Mouse (Mus musculus): ENCODE data around the gene Thoc5. TPM values are rescaled to one million over a fixed set of nuclear protein-coding genes. Genes with fewer than 3 reads are reported as not detected.
A peak's percentile ranks its signal among the peaks of the same experiment; 100 is the strongest.

Gene Thoc5
- polyA plus RNA-seq, 1 experiment = 0.29 TPM

DNA sequence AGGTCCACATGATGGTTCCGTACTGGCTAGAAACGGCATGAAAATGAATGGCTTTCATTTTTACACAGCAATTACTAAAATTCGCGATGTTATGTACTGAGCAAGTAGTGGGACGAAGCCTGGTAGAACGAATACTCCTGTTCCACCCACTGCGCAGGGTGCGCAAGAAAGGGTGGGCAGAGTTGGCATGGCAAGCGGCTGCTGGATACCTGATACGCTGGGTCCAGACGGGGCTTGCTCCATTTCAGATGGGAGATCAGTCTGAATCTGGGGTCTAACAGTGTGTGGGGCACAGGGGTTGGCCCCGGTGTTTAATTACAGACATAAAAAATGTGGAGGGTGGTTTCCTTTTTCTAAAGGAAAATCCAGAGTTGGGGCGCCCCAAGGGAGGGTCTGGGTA is 51.4 kb downstream of the Thoc5 start:
- TF ChIP-seq GATA1 (IDR thresholded peaks at IDR 0.05; ENCODE audit: low read length) (no peak), TAL1 (IDR thresholded peaks at IDR 0.05; ENCODE audit: low read length) (no peak)
- peaks cover 10% of the 10 kb centered on the region for H3K4me1 ChIP-seq (ENCODE audit: control insufficient read depth)
- H3K27me3 ChIP-seq (ENCODE audit: control insufficient read depth) = peaks cover 72% of the 10 kb centered on the region
- no peak overlapping the region for H3K4me3 ChIP-seq (replicated peaks)
- no peaks in the 10 kb centered on the region for H3K36me3 ChIP-seq (ENCODE audit: control insufficient read depth)
- peaks cover 18% of the 10 kb centered on the region; the same call in 1 of the 2 replicates for H3K9me3 ChIP-seq (ENCODE audit: control insufficient read depth, low read length)

DNA sequence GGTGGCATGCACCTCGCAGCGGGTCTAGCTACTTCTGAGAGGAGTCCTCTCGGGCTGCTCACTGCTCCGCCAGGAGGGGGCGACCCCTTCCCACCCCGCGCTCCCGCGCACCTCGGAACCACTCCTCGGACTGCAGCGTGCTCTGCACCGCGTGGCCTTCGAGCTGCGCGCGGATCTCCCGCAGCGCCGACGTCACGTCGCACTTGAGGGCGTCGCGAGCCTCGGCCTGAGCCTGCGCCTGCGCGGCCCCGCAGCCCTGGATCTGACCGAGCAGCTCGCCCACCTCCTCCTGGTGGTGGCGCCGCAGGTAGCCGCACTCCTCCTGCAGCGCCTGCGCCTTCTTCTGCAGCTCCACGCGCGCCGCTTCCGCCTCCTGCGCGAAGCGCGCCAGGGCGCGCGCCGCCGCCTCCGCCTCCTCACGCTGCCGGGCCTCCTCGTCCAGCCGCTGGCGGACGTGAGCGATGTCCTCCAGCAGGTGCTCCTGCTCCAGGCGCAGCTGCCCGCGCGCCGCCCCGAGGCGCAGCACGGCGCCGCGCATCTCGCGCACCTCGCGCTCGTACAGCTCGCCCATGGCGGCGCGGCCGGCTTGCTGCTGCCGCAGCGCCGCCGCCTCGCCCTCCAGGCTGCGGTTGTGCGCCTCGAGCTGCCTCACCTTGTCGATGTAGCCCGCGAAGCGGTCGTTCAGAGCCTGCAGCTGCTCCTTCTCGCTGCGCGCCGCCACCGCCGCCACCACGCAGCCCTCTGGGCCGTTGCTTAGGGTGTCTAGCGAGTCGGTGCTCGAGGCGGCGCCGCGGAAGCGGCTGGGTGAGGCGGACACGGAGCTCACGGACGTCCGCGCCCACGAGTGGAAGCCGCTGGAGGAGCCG is 52.1 kb downstream of the Thoc5 start:
- H3K36me3 ChIP-seq (ENCODE audit: control insufficient read depth) = no peaks in the 10 kb centered on the region
- H3K27me3 ChIP-seq (ENCODE audit: control insufficient read depth) = peaks cover 79% of the 10 kb centered on the region
- TF ChIP-seq TAL1 (IDR thresholded peaks at IDR 0.05; ENCODE audit: low read length) (no peak), GATA1 (IDR thresholded peaks at IDR 0.05; ENCODE audit: low read length) (no peak)
- H3K4me3 ChIP-seq (replicated peaks) = peak overlapping the region; percentile 38
- H3K4me1 ChIP-seq (ENCODE audit: control insufficient read depth) = peaks cover 10% of the 10 kb centered on the region
- peaks cover 18% of the 10 kb centered on the region; the same call in 1 of the 2 replicates for H3K9me3 ChIP-seq (ENCODE audit: control insufficient read depth, low read length)

DNA sequence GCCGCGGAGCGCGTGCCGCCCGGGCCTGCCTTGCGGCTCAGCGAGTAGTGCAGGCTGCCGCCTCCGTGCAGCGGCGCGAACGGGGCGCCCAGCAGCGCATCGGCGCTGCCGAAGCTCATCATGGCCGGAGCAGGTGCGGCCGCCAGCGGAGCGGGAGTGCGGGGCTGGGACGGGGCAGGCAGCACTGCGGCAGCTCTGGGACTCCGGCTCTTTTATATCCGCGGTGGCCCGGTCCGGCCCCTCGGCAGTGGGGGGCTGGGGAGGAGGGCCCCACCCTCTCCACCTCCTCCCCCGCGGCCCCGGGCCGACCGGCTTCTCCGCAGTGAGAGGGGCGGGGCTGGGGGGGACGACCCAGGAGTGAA is 52.7 kb downstream of the Thoc5 start, which contains the start of gene Nefh:
Nefh (minus strand) TSS at position 252 of the 362 bp plus-strand sequence.
- H3K36me3 ChIP-seq (ENCODE audit: control insufficient read depth) = no peaks in the 10 kb centered on the region
- peak within 1 kb of the TSS; percentile 38 for H3K4me3 ChIP-seq (replicated peaks)
- H3K4me1 ChIP-seq (ENCODE audit: control insufficient read depth) = peaks cover 10% of the 10 kb centered on the region
- peaks cover 18% of the 10 kb centered on the region; the same call in 1 of the 2 replicates for H3K9me3 ChIP-seq (ENCODE audit: control insufficient read depth, low read length)
- TF ChIP-seq TAL1 (IDR thresholded peaks at IDR 0.05; ENCODE audit: low read length) (no peak), GATA1 (IDR thresholded peaks at IDR 0.05; ENCODE audit: low read length) (no peak)
- peaks cover 85% of the 10 kb centered on the region for H3K27me3 ChIP-seq (ENCODE audit: control insufficient read depth)

- Histone ChIP-seq H3K4me3 (replicated peaks) (no peak overlapping the region), H3K36me3 (ENCODE audit: control insufficient read depth) (no peaks in the 10 kb centered on the region), H3K4me1 (ENCODE audit: control insufficient read depth) (peaks cover 10% of the 10 kb centered on the region), H3K27me3 (ENCODE audit: control insufficient read depth) (peaks cover 94% of the 10 kb centered on the region), H3K9me3 (ENCODE audit: control insufficient read depth, low read length) (peaks cover 18% of the 10 kb centered on the region; the same call in 1 of the 2 replicates)
- TF ChIP-seq TAL1 (IDR thresholded peaks at IDR 0.05; ENCODE audit: low read length) (no peak), GATA1 (IDR thresholded peaks at IDR 0.05; ENCODE audit: low read length) (no peak)
Observed at GRCm38 (mm10) chr11:4948792-4949191, 53.7 kb downstream of the Thoc5 start.

- Histone ChIP-seq H3K4me1 (ENCODE audit: control insufficient read depth) (peaks cover 13% of the 10 kb centered on the region), H3K27me3 (ENCODE audit: control insufficient read depth) (peaks cover 98% of the 10 kb centered on the region), H3K36me3 (ENCODE audit: control insufficient read depth) (no peaks in the 10 kb centered on the region), H3K9me3 (ENCODE audit: control insufficient read depth, low read length) (peaks cover 18% of the 10 kb centered on the region; the same call in 1 of the 2 replicates), H3K4me3 (replicated peaks) (no peak overlapping the region)
- TF ChIP-seq GATA1 (IDR thresholded peaks at IDR 0.05; ENCODE audit: low read length) = no peak
- no peak for TF ChIP-seq TAL1 (IDR thresholded peaks at IDR 0.05; ENCODE audit: low read length)
Observed at GRCm38 (mm10) chr11:4949256-4950044, 54.3 kb downstream of the Thoc5 start.

GRCm38 (mm10) chr11:4953401-4953800 is 58.3 kb downstream of the Thoc5 start:
- no peaks in the 10 kb centered on the region for H3K36me3 ChIP-seq (ENCODE audit: control insufficient read depth)
- no peak for TF ChIP-seq TAL1 (IDR thresholded peaks at IDR 0.05; ENCODE audit: low read length)
- TF ChIP-seq GATA1 (IDR thresholded peaks at IDR 0.05; ENCODE audit: low read length) = no peak
- no peak overlapping the region for H3K4me3 ChIP-seq (replicated peaks)
- peaks cover 88% of the 10 kb centered on the region for H3K27me3 ChIP-seq (ENCODE audit: control insufficient read depth)
- peaks cover 7% of the 10 kb centered on the region; the same call in 1 of the 2 replicates for H3K9me3 ChIP-seq (ENCODE audit: control insufficient read depth, low read length)
- peaks cover 3% of the 10 kb centered on the region for H3K4me1 ChIP-seq (ENCODE audit: control insufficient read depth)

DNA sequence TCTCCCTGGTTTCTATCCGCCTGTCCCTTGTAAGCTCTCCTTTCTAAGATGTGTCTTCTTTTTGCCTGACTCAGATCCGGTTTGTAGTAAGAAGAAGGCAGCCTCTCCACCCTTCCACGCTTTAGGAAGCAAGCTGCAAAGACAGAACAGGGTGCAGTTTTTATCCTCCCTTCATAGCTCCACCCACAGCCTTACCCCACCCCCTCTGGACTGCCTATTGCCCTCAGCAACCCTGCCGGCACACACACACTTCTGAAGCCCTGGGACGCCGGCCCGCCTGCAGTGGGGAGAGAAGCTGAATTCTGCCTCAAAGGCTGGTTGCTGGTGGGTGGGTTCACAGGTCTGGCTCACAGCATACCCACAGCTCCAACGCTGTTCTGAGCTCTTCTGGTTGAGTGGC is 58.8 kb downstream of the Thoc5 start:
- TF ChIP-seq TAL1 (IDR thresholded peaks at IDR 0.05; ENCODE audit: low read length) (no peak), GATA1 (IDR thresholded peaks at IDR 0.05; ENCODE audit: low read length) (no peak)
- Histone ChIP-seq H3K4me3 (replicated peaks) (no peak overlapping the region), H3K27me3 (ENCODE audit: control insufficient read depth) (peaks cover 83% of the 10 kb centered on the region), H3K4me1 (ENCODE audit: control insufficient read depth) (peaks cover 3% of the 10 kb centered on the region), H3K36me3 (ENCODE audit: control insufficient read depth) (no peaks in the 10 kb centered on the region), H3K9me3 (ENCODE audit: control insufficient read depth, low read length) (peaks cover 4% of the 10 kb centered on the region; the same call in 1 of the 2 replicates)

DNA sequence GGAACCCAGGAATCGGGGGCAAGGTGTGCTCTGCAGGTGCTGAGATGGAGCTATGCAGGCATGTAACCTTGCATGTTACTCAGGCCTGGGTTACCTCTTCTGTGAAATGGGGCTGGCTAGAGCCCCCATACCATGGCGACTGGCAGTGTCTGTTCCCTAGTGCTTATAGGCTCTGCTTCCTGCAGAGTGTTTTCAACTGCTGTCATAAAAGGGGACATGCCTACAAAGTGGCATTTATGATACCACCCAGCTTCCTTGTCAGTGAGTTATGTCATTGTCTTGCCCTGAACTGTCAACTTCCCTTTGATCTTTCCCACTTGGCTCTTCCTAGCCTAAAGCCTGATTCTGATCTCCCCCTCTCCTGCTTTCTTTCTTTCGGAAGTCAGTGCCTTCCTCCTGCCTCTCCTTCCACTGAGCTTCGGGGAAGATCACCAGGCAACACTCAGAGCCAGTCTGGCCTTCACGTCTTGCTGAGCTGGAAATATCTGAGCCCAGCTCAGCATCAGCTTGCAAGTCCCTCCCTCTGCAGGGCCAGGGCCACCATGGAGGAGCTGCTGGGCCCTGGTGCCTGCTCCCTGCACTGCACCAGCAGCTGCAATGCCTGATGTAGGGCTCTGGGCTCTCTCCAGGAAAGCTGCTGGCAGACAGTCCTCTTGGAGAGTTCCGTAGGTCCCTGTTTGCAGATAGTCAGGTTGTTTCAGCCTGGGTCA is 68.1 kb downstream of the Thoc5 start:
- Histone ChIP-seq H3K4me1 (ENCODE audit: control insufficient read depth) (peaks cover 29% of the 10 kb centered on the region), H3K9me3 (ENCODE audit: control insufficient read depth, low read length) (no peaks in the 10 kb centered on the region), H3K36me3 (ENCODE audit: control insufficient read depth) (no peaks in the 10 kb centered on the region), H3K4me3 (replicated peaks) (no peak overlapping the region), H3K27me3 (ENCODE audit: control insufficient read depth) (peaks cover 2% of the 10 kb centered on the region; the same call in 1 of the 2 replicates)
- TF ChIP-seq TAL1 (IDR thresholded peaks at IDR 0.05; ENCODE audit: low read length) = no peak
- no peak for TF ChIP-seq GATA1 (IDR thresholded peaks at IDR 0.05; ENCODE audit: low read length)
